Mouse (Mus musculus): ENCODE measurements around the gene Gjc2.

Gene Gjc2

DNA sequence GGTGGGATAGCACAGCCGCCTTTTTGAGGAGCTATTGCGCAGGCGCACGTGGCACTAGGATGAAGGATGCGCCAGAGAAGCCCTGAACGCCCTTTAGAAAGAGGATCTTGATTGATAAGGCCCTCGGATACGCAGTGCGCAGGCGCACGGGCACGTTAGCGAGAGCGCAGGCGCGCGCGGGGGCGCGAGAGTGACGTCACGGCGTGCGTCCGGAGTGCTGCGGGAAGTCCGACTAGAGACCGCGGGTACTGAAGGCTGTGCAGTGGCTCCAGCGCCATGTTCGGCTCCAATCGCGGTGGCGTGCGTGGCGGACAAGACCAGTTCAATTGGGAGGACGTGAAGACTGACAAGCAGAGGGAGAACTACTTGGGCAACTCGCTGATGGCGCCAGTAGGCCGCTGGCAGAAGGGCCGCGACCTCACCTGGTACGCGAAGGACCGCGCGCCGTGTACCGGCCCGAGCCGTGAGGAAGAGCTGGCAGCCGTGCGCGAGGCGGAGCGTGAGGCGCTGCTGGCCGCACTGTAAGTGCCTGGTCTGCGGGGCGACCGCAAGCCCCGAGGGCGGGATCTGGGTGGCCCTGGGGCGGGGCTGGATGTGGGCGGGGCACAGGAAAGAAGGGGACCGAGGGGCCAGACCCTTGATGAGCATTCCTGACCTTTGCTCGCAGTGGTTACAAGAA, 25.3 kb upstream of the Gjc2 start, which contains the start of gene 2310033P09Rik:
2310033P09Rik (plus strand) TSS at position 169 of the 679 bp plus-strand sequence.
- peak; percentile 96 for DNase-seq (ENCODE audit: extremely low spot score, low spot score)

DNA sequence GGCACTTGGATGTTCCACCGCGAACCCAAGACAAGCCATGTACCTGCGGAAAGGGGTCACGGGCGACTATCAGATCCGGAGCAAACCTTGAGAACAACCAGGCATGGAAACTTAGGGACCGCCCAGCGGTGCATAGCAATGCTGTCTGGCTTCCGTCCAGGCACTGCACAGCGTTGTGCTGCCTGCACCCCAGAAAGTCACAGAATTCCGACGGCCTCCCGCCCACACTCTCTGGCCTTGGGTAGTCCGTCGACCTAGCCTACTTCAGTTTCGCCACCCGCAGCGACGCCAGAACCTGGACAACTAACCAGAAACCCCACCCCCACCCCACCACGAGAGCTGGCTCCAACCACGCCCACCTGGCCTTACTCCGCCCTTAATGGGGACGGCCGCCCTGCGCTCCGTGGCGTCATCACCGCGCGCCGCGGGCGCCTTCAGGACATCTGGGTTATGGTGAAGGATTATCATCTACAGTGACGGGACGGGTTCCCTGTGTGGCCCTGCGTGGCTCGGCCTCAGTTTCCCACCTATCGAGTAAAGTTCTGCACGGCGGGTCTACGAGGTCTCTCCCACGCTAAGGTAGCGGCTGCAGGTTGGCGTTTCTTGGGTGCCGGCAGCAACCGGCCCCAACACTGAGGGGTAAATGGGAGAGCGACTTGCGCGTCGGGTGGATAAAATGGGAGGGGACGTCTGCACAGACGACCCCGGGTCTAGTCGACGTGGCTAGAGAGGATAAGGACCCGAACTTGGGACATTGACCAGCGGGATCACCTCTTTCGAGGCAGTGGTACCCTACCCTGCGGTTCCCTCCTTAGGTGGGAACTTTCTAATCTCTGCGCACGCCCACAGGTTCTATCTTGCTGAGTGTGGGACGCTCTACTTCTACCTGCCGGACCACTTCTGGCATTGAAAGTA, 19.3 kb upstream of the Gjc2 start, which contains the start of gene Mrpl55:
Mrpl55 (plus strand) TSS at position 406 of the 915 bp plus-strand sequence.
- peak; percentile 97 for DNase-seq (ENCODE audit: extremely low spot score, low spot score)

DNA sequence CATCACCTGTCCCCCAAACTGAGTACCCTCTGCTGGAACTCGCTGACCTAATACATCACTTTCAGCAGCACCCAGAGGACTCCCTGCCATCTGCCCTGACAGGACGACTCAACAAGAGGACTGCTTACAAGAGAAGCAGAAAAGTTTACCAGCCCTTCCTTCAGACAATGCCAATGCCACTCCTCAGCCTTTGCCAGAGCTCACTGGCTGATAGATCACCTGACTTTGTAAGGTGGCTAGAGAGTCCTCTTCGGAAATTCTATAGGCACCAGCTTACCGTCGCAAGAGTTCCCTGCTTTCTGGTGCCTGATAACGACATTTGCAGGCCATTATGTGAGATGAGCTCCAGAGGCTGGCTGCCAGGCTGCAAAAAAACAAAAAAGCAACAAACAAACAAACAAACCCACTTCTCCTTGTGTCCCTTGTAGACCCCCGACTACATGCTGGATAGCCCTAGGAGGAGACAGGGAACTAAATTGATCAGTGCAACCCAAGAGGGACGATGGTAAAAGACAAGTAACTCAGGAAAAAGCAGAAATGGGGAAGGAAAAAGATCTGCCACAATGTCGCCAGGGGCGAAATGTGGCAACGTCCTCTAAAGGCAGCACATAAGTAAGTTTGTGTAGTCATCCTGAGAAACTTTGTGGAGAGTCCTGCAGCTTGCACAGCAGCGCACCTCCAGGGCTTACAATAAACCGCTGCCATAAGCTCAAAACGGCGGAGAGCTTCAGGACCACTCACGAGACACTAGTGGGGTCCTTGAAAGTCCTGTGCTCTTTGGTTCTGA, 18.4 kb upstream of the Gjc2 start:
- no peak for DNase-seq (ENCODE audit: extremely low spot score, low spot score)

DNA sequence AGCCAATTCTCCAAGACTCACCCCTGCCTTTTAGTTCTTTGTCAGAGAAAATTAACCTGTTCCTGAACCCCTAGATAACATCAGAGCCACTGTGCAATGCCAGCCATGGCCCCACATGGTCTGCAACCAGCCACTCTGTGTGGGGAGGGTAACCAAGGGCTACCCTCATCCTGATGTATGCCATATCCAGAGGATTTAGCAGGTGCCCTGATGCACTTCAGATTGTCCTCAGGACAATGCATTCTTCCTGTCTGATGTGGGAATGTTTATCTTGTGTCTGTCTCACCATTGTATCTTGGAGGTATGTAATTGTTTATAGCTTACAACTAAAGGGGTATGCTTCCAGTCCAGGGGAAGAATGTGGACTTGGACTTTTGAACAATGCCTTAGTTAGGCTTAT, 13.2 kb upstream of the Gjc2 start:
- no peak for DNase-seq (ENCODE audit: extremely low spot score, low spot score)

DNA sequence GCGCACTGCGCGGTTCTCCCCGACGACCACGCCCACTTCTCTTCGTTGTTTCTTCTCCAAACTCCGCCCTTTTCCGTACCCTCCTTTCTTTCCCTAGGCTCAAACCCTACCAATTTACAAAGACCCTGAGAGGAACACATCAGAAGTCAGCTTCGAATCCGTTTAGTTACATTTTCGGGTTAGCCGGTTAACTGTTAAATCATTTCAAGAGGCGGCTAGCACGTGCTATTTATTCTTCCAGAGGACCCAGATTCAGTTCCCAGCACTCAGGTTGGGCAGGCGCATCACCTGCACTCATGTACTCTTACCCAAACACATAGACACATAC, 9.0 kb upstream of the Gjc2 start, which contains the start of gene Guk1:
Guk1 (minus strand) TSS at position 154 of the 328 bp plus-strand sequence.
- no peak for DNase-seq (ENCODE audit: extremely low spot score, low spot score)

DNA sequence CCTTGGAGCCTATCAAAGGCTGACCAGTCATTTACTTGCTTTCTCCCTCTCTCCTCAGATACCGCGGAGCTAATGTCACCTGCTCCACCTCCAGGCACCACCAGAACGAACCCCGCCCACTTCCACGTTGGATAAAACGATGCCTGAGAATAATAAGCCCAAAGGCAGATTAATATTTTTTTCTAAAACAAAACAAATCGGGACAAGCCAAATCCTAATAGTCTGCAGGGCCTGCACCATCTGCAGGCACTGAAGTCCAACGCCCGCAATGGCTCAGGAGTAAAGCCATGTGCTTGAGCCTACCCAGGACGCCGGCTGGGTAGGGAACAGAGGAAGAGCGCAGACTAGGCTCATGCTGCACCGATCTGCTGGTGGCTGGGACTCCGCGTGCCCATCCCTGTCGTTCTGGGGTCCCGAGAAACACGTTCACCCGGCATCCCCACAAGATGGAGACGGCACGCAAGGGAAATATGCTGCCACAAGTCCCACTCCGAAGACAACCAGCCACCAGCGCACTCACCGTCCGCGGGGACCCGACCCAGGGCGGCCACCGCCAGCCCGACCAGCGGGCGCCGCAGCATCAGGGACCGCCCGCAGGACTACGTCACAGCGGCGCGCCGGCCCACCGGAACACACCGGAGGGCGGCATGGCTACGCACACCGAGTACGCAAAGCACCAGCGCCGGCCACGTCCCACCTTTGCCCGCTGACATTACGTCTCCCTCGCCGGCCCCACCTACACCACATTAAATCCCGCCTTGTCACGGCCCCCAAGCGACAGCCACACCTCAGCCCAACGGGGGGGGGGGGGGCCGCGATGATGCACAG, 8.4 kb upstream of the Gjc2 start:
- peak; percentile 87 for DNase-seq (ENCODE audit: extremely low spot score, low spot score)

DNA sequence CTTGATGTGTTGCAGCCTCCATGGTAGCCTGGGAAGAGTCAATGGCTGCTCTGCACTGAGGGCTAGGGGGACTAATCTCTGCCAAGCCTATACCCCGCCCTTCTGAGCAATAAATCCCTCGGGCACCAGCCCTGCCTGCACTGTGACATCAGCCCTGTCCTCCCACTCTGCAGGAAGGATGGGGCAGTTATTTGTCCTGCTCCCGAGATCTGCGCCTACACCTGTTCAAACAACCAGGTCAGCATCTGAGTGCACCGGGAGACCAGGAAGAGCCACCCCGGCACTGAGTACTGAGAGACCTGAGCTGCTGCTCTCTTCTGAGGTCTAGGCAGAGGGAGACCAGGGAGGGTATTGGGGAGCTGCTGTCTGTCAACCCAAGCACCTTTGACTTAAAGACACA, 4.7 kb upstream of the Gjc2 start:
- no peak for DNase-seq (ENCODE audit: extremely low spot score, low spot score)

DNA sequence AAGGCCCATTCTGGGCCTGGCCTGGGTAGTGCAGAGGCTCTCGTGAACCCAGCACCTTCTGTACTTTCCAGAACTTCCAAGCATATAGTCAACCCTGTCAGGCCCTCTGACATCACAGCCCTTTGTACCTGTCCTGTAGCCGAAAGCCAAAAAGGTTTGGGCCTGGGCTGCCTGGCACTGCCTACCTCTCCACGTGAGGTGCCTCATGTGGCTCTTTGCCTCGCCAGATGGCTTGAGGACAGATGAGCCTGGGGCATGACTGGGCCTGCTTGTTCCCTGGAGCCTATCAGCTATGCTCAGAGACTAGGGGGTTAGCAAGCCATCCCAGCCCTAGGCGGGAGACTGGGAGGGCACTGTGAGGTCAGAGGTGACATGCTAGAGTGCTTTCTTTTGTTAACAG, 2.5 kb upstream of the Gjc2 start:
- DNase-seq (ENCODE audit: extremely low spot score, low spot score), result no peak

DNA sequence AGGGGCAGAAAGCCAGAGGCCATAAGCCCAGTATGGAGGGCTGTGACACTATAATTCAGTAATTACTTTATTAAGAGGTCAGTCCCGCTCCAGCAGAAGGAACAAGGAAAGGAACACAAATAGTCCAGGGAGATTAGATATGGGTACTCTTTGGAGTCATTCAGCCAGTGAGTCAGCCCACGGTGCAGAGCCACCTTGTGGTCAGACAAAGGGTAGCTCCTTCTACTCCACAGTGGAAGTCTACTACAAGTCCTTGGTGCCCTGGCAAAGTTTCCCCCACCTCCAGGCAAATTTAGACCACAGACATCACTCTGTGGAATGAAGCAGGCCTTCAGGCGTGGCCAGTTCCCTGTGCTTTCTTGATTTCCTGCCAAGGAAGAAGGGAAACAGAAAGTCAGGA, 808 bp upstream of the Gjc2 start:
- peak; percentile 27 for DNase-seq (ENCODE audit: extremely low spot score, low spot score)

DNA sequence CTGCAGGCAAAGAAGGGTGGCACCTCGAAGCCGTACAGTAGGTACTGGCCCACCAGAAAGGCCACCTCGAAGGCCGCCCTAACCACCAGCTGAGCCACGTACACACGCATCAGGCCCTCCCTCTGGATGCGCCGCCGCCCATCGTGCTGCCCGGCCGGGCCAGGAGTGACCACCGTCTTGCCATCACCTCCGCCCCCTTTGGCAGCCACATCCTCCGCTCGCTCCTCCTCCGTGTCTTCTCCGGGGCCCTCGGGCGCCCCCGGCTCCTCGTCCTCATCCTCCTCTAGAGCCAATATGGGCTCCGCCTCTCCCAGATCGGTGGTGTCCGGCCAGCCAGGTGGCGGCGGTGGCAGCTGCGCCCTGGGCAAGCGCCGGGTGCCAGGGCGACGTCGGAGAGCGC, 6.1 kb downstream of the Gjc2 start:
- DNase-seq (ENCODE audit: extremely low spot score, low spot score), result no peak

DNA sequence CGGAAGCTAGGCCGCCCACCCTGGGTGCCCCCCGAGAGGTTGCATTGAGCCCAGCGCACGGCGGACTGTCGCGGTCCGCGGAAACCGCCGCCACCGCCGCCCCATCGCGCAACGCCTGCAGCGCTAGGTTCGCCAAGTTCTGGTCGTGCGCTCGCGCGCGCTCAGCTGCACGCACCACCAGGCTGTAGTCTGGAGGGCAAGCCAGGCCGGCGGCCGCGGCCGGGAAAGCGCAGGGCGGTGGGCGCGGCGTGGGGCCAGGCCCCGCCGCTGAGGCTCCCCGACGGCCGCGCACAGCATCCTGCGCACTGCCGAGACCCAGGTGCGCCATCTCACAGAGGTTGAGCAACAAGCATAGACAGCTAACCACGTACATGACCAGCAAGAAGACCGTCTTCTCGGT, 6.5 kb downstream of the Gjc2 start:
- DNase-seq (ENCODE audit: extremely low spot score, low spot score), result peak; percentile 15

DNA sequence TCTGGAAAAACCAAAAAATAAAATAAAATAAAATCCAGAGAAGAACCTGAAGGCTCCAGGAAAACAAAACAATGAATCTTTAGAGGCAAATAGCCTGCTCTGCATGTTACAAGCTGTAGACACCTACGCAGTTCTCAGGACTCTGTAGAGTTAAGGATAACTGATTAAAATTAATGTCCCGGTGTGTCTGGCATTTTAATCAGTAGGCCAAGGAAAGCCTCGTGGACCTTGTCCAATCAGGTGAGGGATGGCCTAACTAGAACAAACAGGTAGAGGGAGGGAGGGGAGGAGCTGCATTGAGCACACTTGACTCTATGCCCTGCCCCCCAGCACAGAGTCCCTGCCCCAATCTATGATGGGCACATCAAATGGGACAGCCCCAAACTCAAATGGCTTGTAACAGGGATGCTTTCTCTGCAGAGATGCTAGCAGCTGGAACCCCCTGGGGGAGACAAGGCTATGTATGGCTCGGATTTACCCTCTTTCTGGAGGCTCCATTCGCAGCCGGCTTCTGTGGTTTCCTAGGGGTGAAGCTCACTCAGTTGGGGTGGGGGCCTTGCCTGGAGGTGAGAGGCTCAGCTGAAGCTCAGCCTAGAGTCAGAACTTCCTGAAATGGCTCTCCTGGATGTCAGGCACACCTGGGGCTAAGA, 8.7 kb downstream of the Gjc2 start:
- no peak for DNase-seq (ENCODE audit: extremely low spot score, low spot score)

DNA sequence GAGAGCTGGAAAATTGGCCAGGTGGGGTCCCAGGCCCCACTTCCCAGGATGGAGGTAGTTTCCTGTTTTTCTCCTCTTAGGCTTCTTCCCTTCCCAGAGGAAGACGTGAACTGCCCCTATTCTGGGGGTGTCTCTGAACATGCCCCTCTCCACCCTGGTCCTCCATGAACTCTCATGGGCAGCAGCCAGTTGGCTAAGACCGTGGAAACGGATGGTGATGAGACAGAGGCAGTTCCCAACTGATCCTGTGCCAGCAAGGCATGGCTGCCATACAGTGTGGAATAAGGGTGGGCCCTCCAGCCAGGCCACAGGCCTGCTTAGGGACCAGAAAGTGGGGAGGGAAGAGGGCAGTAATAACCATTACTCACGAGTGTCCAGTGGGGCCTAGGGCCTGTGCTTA, 12.5 kb downstream of the Gjc2 start:
- DNase-seq (ENCODE audit: extremely low spot score, low spot score), result no peak

DNA sequence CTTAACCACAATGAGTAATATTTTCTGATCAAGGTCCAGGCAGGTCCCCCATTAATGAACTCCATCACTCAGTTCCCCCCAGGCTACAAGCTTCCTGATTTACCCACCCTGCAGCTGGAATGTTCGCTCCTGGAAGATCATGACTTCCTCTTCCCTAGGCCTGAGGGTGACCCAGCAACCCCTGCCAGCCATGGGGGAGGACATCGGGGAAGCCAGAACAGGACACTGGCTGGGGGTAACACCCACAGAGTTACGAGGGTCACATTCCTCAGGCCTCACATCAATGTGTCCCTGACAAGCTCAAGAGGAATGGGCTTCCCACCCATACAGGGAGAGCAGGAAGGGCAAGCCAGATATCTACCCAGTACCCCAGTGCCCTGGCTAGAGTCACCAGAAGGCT, 13.2 kb downstream of the Gjc2 start:
- no peak for DNase-seq (ENCODE audit: extremely low spot score, low spot score)

DNA sequence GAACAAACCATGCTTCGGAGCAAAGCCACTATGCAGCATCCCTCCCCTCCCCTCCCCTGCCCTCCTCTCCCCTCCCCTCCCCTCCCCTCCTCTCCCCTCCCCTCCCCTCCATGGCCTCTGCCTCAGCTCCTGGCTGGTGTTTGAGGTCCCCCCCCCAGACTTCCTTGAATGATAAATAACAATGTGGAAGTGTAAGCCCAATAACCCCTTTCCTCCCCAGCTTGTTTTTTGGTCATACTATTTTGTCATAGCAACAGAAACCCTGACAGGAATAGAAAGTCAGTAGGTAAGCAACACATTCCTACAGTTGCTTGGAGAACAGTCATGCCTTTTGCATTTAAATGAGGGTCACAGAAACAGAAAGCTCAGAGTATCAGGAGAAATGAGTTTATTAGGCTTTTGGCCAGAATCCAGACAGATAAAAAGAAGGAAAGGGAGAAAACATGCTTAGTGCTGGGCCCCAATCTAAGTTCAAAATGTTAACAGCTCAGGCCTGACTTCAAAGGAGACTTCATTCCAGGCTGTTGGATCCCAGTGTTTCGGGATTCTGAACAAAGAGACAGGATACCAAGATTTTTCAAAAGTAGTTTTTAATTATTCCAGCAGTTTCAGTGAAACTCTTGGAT, 17.3 kb downstream of the Gjc2 start:
- DNase-seq (ENCODE audit: extremely low spot score, low spot score), result no peak

DNA sequence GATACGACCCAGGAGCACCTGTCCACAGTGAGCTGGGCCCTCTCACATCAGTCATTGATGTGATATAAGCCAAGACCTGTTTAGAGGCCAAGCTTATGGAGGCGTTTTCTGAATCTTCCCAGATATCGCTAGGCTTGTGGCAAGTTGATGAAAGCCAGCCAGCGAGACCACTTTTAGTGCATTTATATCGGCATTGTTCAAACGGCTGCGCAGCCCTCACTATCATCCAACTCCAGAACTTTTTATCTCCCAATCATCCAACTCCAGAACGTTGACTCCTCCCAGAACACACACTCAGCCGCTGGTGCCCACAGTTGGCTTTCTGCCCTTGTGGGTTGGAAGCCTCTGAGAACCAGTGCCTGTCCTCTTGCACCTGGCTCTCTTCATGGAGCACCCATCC, 18.6 kb downstream of the Gjc2 start:
- no peak for DNase-seq (ENCODE audit: extremely low spot score, low spot score)

DNA sequence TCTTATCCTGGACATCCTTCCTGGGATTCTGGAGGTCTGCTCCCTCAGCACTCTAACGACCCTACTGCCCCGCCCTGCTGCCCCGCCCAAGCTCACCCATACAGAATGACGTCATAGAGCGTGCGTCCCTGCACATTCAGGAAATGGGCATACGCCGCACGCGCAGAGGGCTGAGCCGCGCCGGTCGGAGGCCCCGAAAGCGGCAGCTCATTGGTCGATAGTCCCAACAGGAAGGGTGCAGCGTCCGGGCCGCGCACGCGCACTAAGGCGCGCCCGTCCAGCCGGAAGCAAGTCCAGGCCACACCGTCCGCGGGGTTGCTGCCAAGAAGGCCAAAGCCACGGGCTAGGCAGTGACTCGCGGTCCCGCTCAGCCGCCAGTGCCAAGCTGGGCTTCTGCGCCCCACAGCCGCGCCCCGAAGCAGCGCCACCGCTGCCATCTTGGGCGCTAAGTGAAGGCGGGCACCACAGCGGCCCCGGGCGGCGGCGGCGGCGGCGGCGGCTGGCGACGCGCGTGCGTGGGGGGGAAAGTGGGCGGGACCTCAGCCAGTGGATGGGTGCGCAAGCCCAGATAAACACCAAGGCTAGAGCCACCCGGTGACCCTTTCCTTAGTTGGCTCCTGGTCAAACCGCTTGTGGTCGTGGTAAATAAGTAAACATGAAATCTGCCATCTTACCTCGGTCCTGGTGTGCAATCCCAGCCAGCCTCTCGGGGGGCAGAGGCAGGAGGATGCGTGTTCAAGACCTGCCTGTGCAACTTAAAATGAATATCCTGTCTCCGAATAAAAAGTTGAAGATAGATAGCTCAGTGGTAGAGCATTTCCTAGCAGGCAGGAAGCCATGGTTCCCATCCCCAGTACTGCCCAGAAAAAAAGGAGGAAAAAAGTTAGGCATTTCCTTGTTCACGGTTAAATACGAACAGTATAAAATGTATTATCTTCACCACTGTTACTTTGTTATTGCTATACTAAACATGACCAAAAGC, 19.5 kb downstream of the Gjc2 start, which contains the start of gene Iba57:
Iba57 (minus strand) TSS at position 485 of the 982 bp plus-strand sequence.
- peak; percentile 97 for DNase-seq (ENCODE audit: extremely low spot score, low spot score)

DNA sequence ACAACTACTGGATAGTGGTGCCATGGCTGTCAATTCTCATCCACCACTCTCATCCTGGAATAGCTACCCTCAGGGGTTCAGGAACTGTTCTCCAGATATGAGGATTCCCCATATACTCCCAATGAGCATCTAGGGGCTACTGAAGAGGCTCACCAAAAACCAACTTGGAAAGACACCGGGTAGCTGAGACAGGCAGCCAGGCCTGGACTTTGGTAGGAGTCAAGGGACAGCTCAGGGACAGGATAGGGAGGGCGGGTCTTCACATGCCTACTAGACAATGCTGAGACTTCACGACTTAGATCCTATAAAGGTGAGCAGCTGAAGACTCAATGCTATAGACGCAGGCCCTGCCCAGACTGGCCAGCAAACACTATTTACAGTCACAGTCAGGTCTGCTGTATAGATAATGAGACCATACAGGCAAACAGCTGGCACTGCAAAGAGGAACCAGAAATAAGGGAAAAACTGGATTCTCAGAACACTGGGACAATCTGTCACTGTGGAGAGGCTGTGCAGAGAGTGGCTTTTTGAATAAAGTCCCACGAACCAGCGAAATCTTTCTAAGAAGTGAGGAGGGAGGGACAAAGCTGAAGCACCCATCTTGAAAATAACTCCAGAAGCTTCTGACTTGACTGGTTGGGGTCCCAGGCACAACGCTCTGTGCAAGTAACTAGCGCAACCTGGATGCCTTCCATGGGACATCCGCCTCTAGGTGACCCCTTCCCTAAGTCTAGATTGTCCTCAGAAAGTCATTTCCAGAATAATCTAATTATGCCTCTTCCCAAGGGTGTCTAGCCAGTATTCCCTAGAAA, 20.4 kb downstream of the Gjc2 start:
- no peak for DNase-seq (ENCODE audit: extremely low spot score, low spot score)
